Mouse (Mus musculus): ENCODE results near the gene Faxc. TPM values are rescaled to one million over a fixed set of nuclear protein-coding genes. Genes with fewer than 3 reads are reported as not detected.

Gene Faxc
- polyA plus RNA-seq, 1 experiment from 2014 or later = 3.6 TPM

DNA sequence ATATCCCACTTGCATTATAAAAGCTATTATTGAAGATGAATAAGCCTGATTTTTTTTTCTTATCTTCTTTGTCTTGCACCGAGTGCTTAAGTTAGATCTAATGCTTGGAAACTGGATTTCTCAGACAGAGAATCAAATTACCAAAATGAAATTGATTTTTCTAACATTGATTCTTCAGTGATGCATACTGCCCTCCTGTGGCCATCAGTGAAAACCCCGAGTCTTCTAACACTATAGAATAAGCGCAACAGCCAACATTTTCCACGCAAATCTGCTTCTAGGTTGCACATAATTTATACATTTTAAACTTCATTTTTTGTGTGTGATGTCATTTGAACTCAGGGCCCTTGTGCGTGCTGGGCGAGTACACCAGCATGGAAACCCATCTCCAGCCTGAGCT lies 20.3 kb downstream of the Faxc start:
- no peaks in the 10 kb centered on the region for H3K9me3 ChIP-seq (replicated peaks; ENCODE audit: control insufficient read depth, low read length)
- no peak overlapping the region for H3K4me3 ChIP-seq (ENCODE audit: low read depth, low read length)
- H3K4me1 ChIP-seq (ENCODE audit: control insufficient read depth, insufficient read depth, low read length) = no peaks in the 10 kb centered on the region
- no peak overlapping the region for H3K9ac ChIP-seq (ENCODE audit: low read depth, low read length)
- no peak overlapping the region for H3K4me2 ChIP-seq
- no peak for ATAC-seq (replicated peaks; ENCODE audit: insufficient number of reproducible peaks, low FRiP score, low TSS enrichment)
- no peaks in the 10 kb centered on the region for H3K27me3 ChIP-seq (ENCODE audit: control insufficient read depth, insufficient read depth, low read length)
- no peak overlapping the region for H3K27ac ChIP-seq (ENCODE audit: low read depth, low read length)
- WGBS (ENCODE audit: insufficient replicate concordance) = 41% methylated on average over 6 of the region's 6 CpGs
- no peaks in the 10 kb centered on the region for H3K36me3 ChIP-seq (ENCODE audit: control insufficient read depth, insufficient read depth, low read length)

- no peak overlapping the region for H3K4me2 ChIP-seq
- ATAC-seq (replicated peaks; ENCODE audit: insufficient number of reproducible peaks, low FRiP score, low TSS enrichment) = no peak
- H3K27me3 ChIP-seq (ENCODE audit: control insufficient read depth, insufficient read depth, low read length) = no peaks in the 10 kb centered on the region
- 31% methylated on average over 2 of the region's 2 CpGs for WGBS (ENCODE audit: insufficient replicate concordance)
- H3K27ac ChIP-seq (ENCODE audit: low read depth, low read length) = no peak overlapping the region
- no peaks in the 10 kb centered on the region for H3K4me1 ChIP-seq (ENCODE audit: control insufficient read depth, insufficient read depth, low read length)
- no peaks in the 10 kb centered on the region for H3K9me3 ChIP-seq (replicated peaks; ENCODE audit: control insufficient read depth, low read length)
- no peak overlapping the region for H3K4me3 ChIP-seq (ENCODE audit: low read depth, low read length)
- no peaks in the 10 kb centered on the region for H3K36me3 ChIP-seq (ENCODE audit: control insufficient read depth, insufficient read depth, low read length)
- no peak overlapping the region for H3K9ac ChIP-seq (ENCODE audit: low read depth, low read length)
Observed at GRCm38 (mm10) chr4:21952255-21952654, 21.1 kb downstream of the Faxc start.

DNA sequence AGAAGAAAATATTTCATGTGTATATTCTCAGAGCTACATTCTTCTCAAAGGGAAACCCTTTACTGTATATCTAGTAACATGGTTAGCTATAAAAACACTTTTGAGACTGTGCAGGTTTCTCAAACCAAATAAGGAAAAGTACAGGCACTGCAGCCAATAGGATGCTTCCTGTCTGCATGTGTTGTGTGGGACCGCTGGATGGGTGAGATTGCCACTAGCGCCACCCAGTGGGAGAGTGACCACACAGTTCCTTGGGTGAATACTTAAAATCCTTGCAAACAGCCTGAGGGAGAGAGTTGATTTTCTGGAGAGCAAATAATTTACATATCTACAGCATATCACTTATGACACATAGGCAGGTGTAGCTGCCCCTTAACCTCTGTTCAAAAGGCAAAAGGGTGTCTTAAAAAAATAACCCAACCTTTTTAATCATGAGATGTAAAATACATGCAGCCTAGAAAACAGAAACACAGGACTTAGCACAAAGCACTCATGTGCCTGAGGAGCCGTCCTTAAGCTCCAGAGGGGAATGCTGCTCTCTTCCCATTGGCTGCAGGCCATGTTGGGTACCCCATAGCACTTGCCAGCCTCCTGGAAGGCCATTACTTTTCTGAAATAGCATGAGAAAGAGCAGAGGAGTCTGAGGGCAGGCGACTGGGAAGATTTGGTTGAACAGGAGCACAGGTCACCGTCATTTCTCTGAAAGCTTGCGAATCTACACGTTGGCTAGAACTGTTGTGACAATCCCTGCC lies 26.6 kb downstream of the Faxc start:
- WGBS (ENCODE audit: insufficient replicate concordance) = 45% methylated on average over 7 of the region's 7 CpGs
- no peak for ATAC-seq (replicated peaks; ENCODE audit: insufficient number of reproducible peaks, low FRiP score, low TSS enrichment)
- Histone ChIP-seq H3K4me1 (ENCODE audit: control insufficient read depth, insufficient read depth, low read length) (no peaks in the 10 kb centered on the region), H3K27me3 (ENCODE audit: control insufficient read depth, insufficient read depth, low read length) (no peaks in the 10 kb centered on the region), H3K9ac (ENCODE audit: low read depth, low read length) (no peak overlapping the region), H3K4me2 (no peak overlapping the region), H3K9me3 (replicated peaks; ENCODE audit: control insufficient read depth, low read length) (no peaks in the 10 kb centered on the region), H3K36me3 (ENCODE audit: control insufficient read depth, insufficient read depth, low read length) (no peaks in the 10 kb centered on the region), H3K4me3 (ENCODE audit: low read depth, low read length) (no peak overlapping the region), H3K27ac (ENCODE audit: low read depth, low read length) (no peak overlapping the region)

GRCm38 (mm10) chr4:21971949-21972348 lies 40.8 kb downstream of the Faxc start:
- no peak overlapping the region for H3K4me3 ChIP-seq (ENCODE audit: low read depth, low read length)
- no peak overlapping the region for H3K4me2 ChIP-seq
- no peaks in the 10 kb centered on the region for H3K4me1 ChIP-seq (ENCODE audit: control insufficient read depth, insufficient read depth, low read length)
- peaks cover 10% of the 10 kb centered on the region for H3K27me3 ChIP-seq (ENCODE audit: control insufficient read depth, insufficient read depth, low read length)
- no peaks in the 10 kb centered on the region; the same call in 1 of the 2 replicates for H3K36me3 ChIP-seq (ENCODE audit: control insufficient read depth, insufficient read depth, low read length)
- H3K9me3 ChIP-seq (replicated peaks; ENCODE audit: control insufficient read depth, low read length) = no peaks in the 10 kb centered on the region
- WGBS (ENCODE audit: insufficient replicate concordance) = 50% methylated on average over 1 of the region's 1 CpGs
- H3K27ac ChIP-seq (ENCODE audit: low read depth, low read length) = no peak overlapping the region
- no peak overlapping the region for H3K9ac ChIP-seq (ENCODE audit: low read depth, low read length)
- ATAC-seq (replicated peaks; ENCODE audit: insufficient number of reproducible peaks, low FRiP score, low TSS enrichment) = no peak

DNA sequence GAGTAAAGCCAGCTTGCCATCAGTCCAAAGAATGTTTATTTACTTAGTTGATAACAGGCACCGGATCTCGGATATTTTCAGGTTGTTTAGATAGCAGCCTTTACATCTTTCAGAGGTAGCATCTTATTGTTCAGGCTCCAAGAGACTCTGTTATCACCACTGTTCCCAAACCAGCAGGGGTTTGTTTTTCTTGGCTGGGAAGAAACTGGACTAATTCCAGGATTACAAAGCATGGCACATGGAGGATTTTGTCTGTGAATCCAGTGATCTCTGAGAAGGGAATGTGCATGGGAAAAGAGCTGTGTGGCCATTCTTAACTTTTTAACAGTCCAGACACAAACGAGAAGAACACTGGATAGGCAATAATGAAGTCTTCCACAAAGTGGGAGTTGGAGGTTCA lies 43.0 kb downstream of the Faxc start:
- peaks cover 6% of the 10 kb centered on the region; the same call in 1 of the 2 replicates for H3K4me1 ChIP-seq (ENCODE audit: control insufficient read depth, insufficient read depth, low read length)
- no peak for ATAC-seq (replicated peaks; ENCODE audit: insufficient number of reproducible peaks, low FRiP score, low TSS enrichment)
- no peaks in the 10 kb centered on the region; the same call in 1 of the 2 replicates for H3K36me3 ChIP-seq (ENCODE audit: control insufficient read depth, insufficient read depth, low read length)
- peaks cover 12% of the 10 kb centered on the region for H3K27me3 ChIP-seq (ENCODE audit: control insufficient read depth, insufficient read depth, low read length)
- 18% methylated on average over 3 of the region's 3 CpGs for whole genome bisulfite sequencing (ENCODE audit: insufficient replicate concordance)
- H3K27ac ChIP-seq (ENCODE audit: low read depth, low read length) = no peak overlapping the region
- no peaks in the 10 kb centered on the region for H3K9me3 ChIP-seq (replicated peaks; ENCODE audit: control insufficient read depth, low read length)
- no peak overlapping the region for H3K9ac ChIP-seq (ENCODE audit: low read depth, low read length)
- H3K4me2 ChIP-seq = no peak overlapping the region
- H3K4me3 ChIP-seq (ENCODE audit: low read depth, low read length) = no peak overlapping the region

GRCm38 (mm10) chr4:21980471-21980870 lies 49.3 kb downstream of the Faxc start:
- no peaks in the 10 kb centered on the region for H3K36me3 ChIP-seq (ENCODE audit: control insufficient read depth, insufficient read depth, low read length)
- no peak overlapping the region for H3K4me2 ChIP-seq
- peaks cover 6% of the 10 kb centered on the region; the same call in 1 of the 2 replicates for H3K4me1 ChIP-seq (ENCODE audit: control insufficient read depth, insufficient read depth, low read length)
- peaks cover 27% of the 10 kb centered on the region for H3K27me3 ChIP-seq (ENCODE audit: control insufficient read depth, insufficient read depth, low read length)
- H3K9ac ChIP-seq (ENCODE audit: low read depth, low read length) = no peak overlapping the region
- no peak overlapping the region for H3K4me3 ChIP-seq (ENCODE audit: low read depth, low read length)
- H3K9me3 ChIP-seq (replicated peaks; ENCODE audit: control insufficient read depth, low read length) = no peaks in the 10 kb centered on the region
- no peak overlapping the region for H3K27ac ChIP-seq (ENCODE audit: low read depth, low read length)
- 85% methylated on average over 4 of the region's 4 CpGs for WGBS (ENCODE audit: insufficient replicate concordance)
- ATAC-seq (replicated peaks; ENCODE audit: insufficient number of reproducible peaks, low FRiP score, low TSS enrichment) = no peak

GRCm38 (mm10) chr4:21982449-21982848 lies 51.3 kb downstream of the Faxc start:
- H3K36me3 ChIP-seq (ENCODE audit: control insufficient read depth, insufficient read depth, low read length) = no peaks in the 10 kb centered on the region
- H3K4me3 ChIP-seq (ENCODE audit: low read depth, low read length) = no peak overlapping the region
- H3K9me3 ChIP-seq (replicated peaks; ENCODE audit: control insufficient read depth, low read length) = no peaks in the 10 kb centered on the region
- H3K27ac ChIP-seq (ENCODE audit: low read depth, low read length) = no peak overlapping the region
- H3K4me2 ChIP-seq = no peak overlapping the region
- no peak for ATAC-seq (replicated peaks; ENCODE audit: insufficient number of reproducible peaks, low FRiP score, low TSS enrichment)
- peaks cover 6% of the 10 kb centered on the region; the same call in 1 of the 2 replicates for H3K4me1 ChIP-seq (ENCODE audit: control insufficient read depth, insufficient read depth, low read length)
- peaks cover 18% of the 10 kb centered on the region for H3K27me3 ChIP-seq (ENCODE audit: control insufficient read depth, insufficient read depth, low read length)
- H3K9ac ChIP-seq (ENCODE audit: low read depth, low read length) = no peak overlapping the region
- WGBS (ENCODE audit: insufficient replicate concordance) = 93% methylated on average over 9 of the region's 9 CpGs

- no peak overlapping the region for H3K4me2 ChIP-seq
- no peak for ATAC-seq (replicated peaks; ENCODE audit: insufficient number of reproducible peaks, low FRiP score, low TSS enrichment)
- no peak overlapping the region for H3K4me3 ChIP-seq (ENCODE audit: low read depth, low read length)
- H3K27ac ChIP-seq (ENCODE audit: low read depth, low read length) = no peak overlapping the region
- no peaks in the 10 kb centered on the region for H3K4me1 ChIP-seq (ENCODE audit: control insufficient read depth, insufficient read depth, low read length)
- H3K36me3 ChIP-seq (ENCODE audit: control insufficient read depth, insufficient read depth, low read length) = no peaks in the 10 kb centered on the region
- H3K27me3 ChIP-seq (ENCODE audit: control insufficient read depth, insufficient read depth, low read length) = peaks cover 7% of the 10 kb centered on the region
- no peaks in the 10 kb centered on the region for H3K9me3 ChIP-seq (replicated peaks; ENCODE audit: control insufficient read depth, low read length)
- no peak overlapping the region for H3K9ac ChIP-seq (ENCODE audit: low read depth, low read length)
- WGBS (ENCODE audit: insufficient replicate concordance) = 73% methylated on average over 8 of the region's 8 CpGs
Observed at GRCm38 (mm10) chr4:21986857-21987256, 55.7 kb downstream of the Faxc start.

- Histone ChIP-seq H3K27me3 (ENCODE audit: control insufficient read depth, insufficient read depth, low read length) (peaks cover 3% of the 10 kb centered on the region; the same call in 1 of the 2 replicates), H3K27ac (ENCODE audit: low read depth, low read length) (no peak overlapping the region), H3K4me3 (ENCODE audit: low read depth, low read length) (no peak overlapping the region), H3K9ac (ENCODE audit: low read depth, low read length) (no peak overlapping the region), H3K4me1 (ENCODE audit: control insufficient read depth, insufficient read depth, low read length) (no peaks in the 10 kb centered on the region), H3K4me2 (no peak overlapping the region), H3K36me3 (ENCODE audit: control insufficient read depth, insufficient read depth, low read length) (no peaks in the 10 kb centered on the region), H3K9me3 (replicated peaks; ENCODE audit: control insufficient read depth, low read length) (no peaks in the 10 kb centered on the region)
- no peak for ATAC-seq (replicated peaks; ENCODE audit: insufficient number of reproducible peaks, low FRiP score, low TSS enrichment)
- WGBS (ENCODE audit: insufficient replicate concordance) = 78% methylated on average over 10 of the region's 10 CpGs
Observed at GRCm38 (mm10) chr4:21987460-21987859, 56.3 kb downstream of the Faxc start.
